In genomic region chr4:84064614-84065456, GRCm38 (mm10) we compare ENCODE assay signal across 9 mouse cellular contexts.
DNase-seq lines count a peak whose midpoint lies in the region; ATAC-seq and TF ChIP-seq lines count a peak whose summit lies in the region.
"Had no signal": no experiment of that assay in that cellular context is flagged by ENCODE, and none has a peak within 500 bp of the region (broad histone marks: within the 10 kb centered on the region; RNA-seq: fewer than 3 reads in every experiment).

No protein-coding gene starts in this region.

- peak; percentile 48 for DNase-seq in thymus, adult 2 months
- DNase-seq in thymus, adult 18-20 months, result no peak
- peak; percentile 89 for DNase-seq in embryonic facial prominence, embryonic 10.5 days (ENCODE audit: low spot score)
- DNase-seq in heart, adult 2 months, result peak; percentile 55 to 85
- peak; percentile 76 for DNase-seq in limb, embryonic 14.5 days (ENCODE audit: low spot score)
- peak; percentile 3 for DNase-seq in naive thymus-derived CD4-positive, alpha-beta T cell, adult 2 months (ENCODE audit: low read depth)
- peak; percentile 6 for DNase-seq in telencephalon, adult 2 months (ENCODE audit: low read depth, low spot score)

- no peak for TF ChIP-seq EP300 in heart, adult 2 months (IDR thresholded peaks at IDR 0.05; ENCODE audit: insufficient read depth, low read depth, low read length)

- intact Hi-C loops in heart, adult 2 months (cut with DNase I), result loop anchor here (2.0 to 10.0 kb wide), 2 partner anchors 270 to 1032 kb away; no protein-coding TSS in a partner anchor

- H3K79me2 ChIP-seq in heart, adult 2 months (replicated peaks; ENCODE audit: control insufficient read depth, insufficient read depth, low read length), result no peaks in the 10 kb centered on the region

- no peaks in the 10 kb centered on the region for H3K27me3 ChIP-seq in thymus, adult 2 months (ENCODE audit: control insufficient read depth, insufficient read depth, low read length)
- peaks cover 19% of the 10 kb centered on the region for H3K27me3 ChIP-seq in embryonic facial prominence, embryonic 10.5 days (replicated peaks; ENCODE audit: low read depth, poor library complexity, severe bottlenecking)
- H3K27me3 ChIP-seq in heart, adult 2 months (ENCODE audit: control insufficient read depth, insufficient read depth, low read length), result no peaks in the 10 kb centered on the region; the same call in 1 of the 2 replicates
- no peaks in the 10 kb centered on the region for H3K27me3 ChIP-seq in kidney, embryonic 15.5 days
- H3K27me3 ChIP-seq in limb, embryonic 14.5 days (ENCODE audit: control insufficient read depth, insufficient read depth, low read length), result no peaks in the 10 kb centered on the region

- no peak for TF ChIP-seq POLR2A in thymus, adult 2 months (IDR thresholded peaks at IDR 0.05; ENCODE audit: control insufficient read depth, extremely low read depth, insufficient read depth, low read length, poor library complexity)
- no peak for TF ChIP-seq POLR2A in heart, adult 2 months (IDR thresholded peaks at IDR 0.05; ENCODE audit: insufficient read depth, low read depth, low read length)
- no peak for TF ChIP-seq POLR2A in limb, embryonic 14.5 days (IDR thresholded peaks at IDR 0.05; ENCODE audit: borderline replicate concordance, extremely low read depth, insufficient read depth, insufficient read length)

- WGBS in thymus, adult 2 months, result 29% methylated on average over 15 of the region's 15 CpGs
- 24% methylated on average over 15 of the region's 15 CpGs for WGBS in embryonic facial prominence, embryonic 10.5 days
- WGBS in heart, adult 2 months, result 24% methylated on average over 15 of the region's 15 CpGs
- 23% methylated on average over 15 of the region's 15 CpGs for WGBS in kidney, embryonic 15.5 days
- WGBS in limb, embryonic 14.5 days, result 17% methylated on average over 15 of the region's 15 CpGs

- H3K4me3 ChIP-seq in thymus, adult 2 months (ENCODE audit: control insufficient read depth, insufficient read depth, low read length), result no peak overlapping the region
- no peak overlapping the region for H3K4me3 ChIP-seq in embryonic facial prominence, embryonic 10.5 days
- no peak overlapping the region for H3K4me3 ChIP-seq in heart, adult 2 months
- H3K4me3 ChIP-seq in kidney, embryonic 15.5 days (replicated peaks), result no peak overlapping the region
- no peak overlapping the region for H3K4me3 ChIP-seq in limb, embryonic 14.5 days (replicated peaks; ENCODE audit: low read length)

- H3K9ac ChIP-seq in heart, adult 2 months (ENCODE audit: low read depth, low read length), result no peak overlapping the region
- H3K9ac ChIP-seq in kidney, embryonic 15.5 days, result no peak overlapping the region
- H3K9ac ChIP-seq in limb, embryonic 14.5 days (ENCODE audit: low read depth, low read length, severe bottlenecking), result no peak overlapping the region

- no peaks in the 10 kb centered on the region for H3K36me3 ChIP-seq in thymus, adult 2 months (ENCODE audit: control insufficient read depth, insufficient read depth, low read length)
- H3K36me3 ChIP-seq in embryonic facial prominence, embryonic 10.5 days (replicated peaks), result no peaks in the 10 kb centered on the region
- no peaks in the 10 kb centered on the region for H3K36me3 ChIP-seq in heart, adult 2 months (ENCODE audit: control insufficient read depth, insufficient read depth, low read length)
- H3K36me3 ChIP-seq in kidney, embryonic 15.5 days, result no peaks in the 10 kb centered on the region
- H3K36me3 ChIP-seq in limb, embryonic 14.5 days (ENCODE audit: control insufficient read depth, insufficient read depth, low read length), result no peaks in the 10 kb centered on the region
- H3K36me3 ChIP-seq: G1E had no signal

- ATAC-seq in kidney, embryonic 15.5 days (replicated peaks; ENCODE audit: low FRiP score), result peak; percentile 55; the same call in 1 of the 2 replicates
- ATAC-seq in limb, embryonic 14.5 days (ENCODE audit: low FRiP score, low read depth), result 0 out of 2 replicates have a peak, but pooled peaks have one; percentile 59

- no peaks in the 10 kb centered on the region for H3K9me3 ChIP-seq in embryonic facial prominence, embryonic 10.5 days
- H3K9me3 ChIP-seq in kidney, embryonic 15.5 days (replicated peaks), result no peaks in the 10 kb centered on the region
- no peaks in the 10 kb centered on the region for H3K9me3 ChIP-seq in limb, embryonic 14.5 days (ENCODE audit: control insufficient read depth, low read length)

- peak; percentile 86 for TF ChIP-seq CTCF in thymus, adult 2 months (IDR thresholded peaks at IDR 0.05; ENCODE audit: borderline replicate concordance, control insufficient read depth, extremely low read depth, insufficient read depth, low read length, poor library complexity)
- peak; percentile 83 for TF ChIP-seq CTCF in heart, adult 2 months (IDR thresholded peaks at IDR 0.05)

- H3K27ac ChIP-seq in thymus, adult 2 months (ENCODE audit: control insufficient read depth, insufficient read depth, low read length), result no peak overlapping the region
- H3K27ac ChIP-seq in embryonic facial prominence, embryonic 10.5 days (replicated peaks), result peak overlapping the region; percentile 65
- H3K27ac ChIP-seq in heart, adult 2 months, result no peak overlapping the region
- no peak overlapping the region for H3K27ac ChIP-seq in kidney, embryonic 15.5 days
- no peak overlapping the region for H3K27ac ChIP-seq in limb, embryonic 14.5 days (replicated peaks; ENCODE audit: low read depth, low read length)

- no peak overlapping the region for H3K4me2 ChIP-seq in kidney, embryonic 15.5 days
- H3K4me2 ChIP-seq in limb, embryonic 14.5 days (replicated peaks; ENCODE audit: low read depth, low read length, severe bottlenecking), result 0 out of 2 replicates have a peak overlapping the region, but pooled peaks have one; percentile 3

- no peaks in the 10 kb centered on the region for H3K4me1 ChIP-seq in thymus, adult 2 months (replicated peaks; ENCODE audit: control insufficient read depth, insufficient read depth, low read length)
- H3K4me1 ChIP-seq in embryonic facial prominence, embryonic 10.5 days, result peaks cover 49% of the 10 kb centered on the region
- H3K4me1 ChIP-seq in heart, adult 2 months (ENCODE audit: control insufficient read depth, insufficient read depth, low read length), result peaks cover 1% of the 10 kb centered on the region
- peaks cover 40% of the 10 kb centered on the region for H3K4me1 ChIP-seq in kidney, embryonic 15.5 days
- peaks cover 23% of the 10 kb centered on the region for H3K4me1 ChIP-seq in limb, embryonic 14.5 days (ENCODE audit: control insufficient read depth, insufficient read depth, low read length)

Comparison
In these comparisons a context has a peak if more than half of its experiments do, and no peak if none do; other contexts are left out.
1. DNase-seq: peak in thymus, adult 2 months (single experiment), embryonic facial prominence, embryonic 10.5 days (single experiment), heart, adult 2 months (2 of 2), limb, embryonic 14.5 days (single experiment), naive thymus-derived CD4-positive, alpha-beta T cell, adult 2 months (single experiment) and telencephalon, adult 2 months (single experiment); none in thymus, adult 18-20 months (0 of 2).